Mouse (Mus musculus) bone marrow, adult 2 months (tissue): Measurements from ENCODE around the gene Sgsh.

Experiments
- CTCF ChIP-seq: fragments of 200-500 bp; IDR thresholded peaks from 2 replicates; pipeline ENCODE4 v1.5.1; 2011; ENCODE audit warnings: low read length, control low read depth; ENCODE audit not compliant: control insufficient read depth, insufficient read depth
- POLR2A ChIP-seq: fragments of 200-500 bp; IDR thresholded peaks from 2 replicates; pipeline ENCODE4 v1.6.1; 2011; ENCODE audit warnings: low read depth, mild to moderate bottlenecking, control low read depth, low read length, borderline replicate concordance; ENCODE audit not compliant: control insufficient read depth

- TF ChIP-seq POLR2A, result no peak
- TF ChIP-seq CTCF, result no peak
These were observed 44.7 kb downstream of the Sgsh start for GRCm38 (mm10) chr11:119310621-119311020.
